Mouse (Mus musculus): ENCODE measurements around the gene Shoc2.

Gene Shoc2

GRCm38 (mm10) chr19:54014999-54015398, 70.9 kb downstream of the Shoc2 start:
- in situ Hi-C loops (cut with MboI; ENCODE audit: low sequenced_read_pairs), result no loop called here

GRCm38 (mm10) chr19:54015503-54015902, 71.4 kb downstream of the Shoc2 start:
- in situ Hi-C loops (cut with MboI; ENCODE audit: low sequenced_read_pairs), result no loop called here

- in situ Hi-C loops (cut with MboI; ENCODE audit: low sequenced_read_pairs), result no loop called here
These were observed 91.0 kb downstream of the Shoc2 start for GRCm38 (mm10) chr19:54035100-54035499.

DNA sequence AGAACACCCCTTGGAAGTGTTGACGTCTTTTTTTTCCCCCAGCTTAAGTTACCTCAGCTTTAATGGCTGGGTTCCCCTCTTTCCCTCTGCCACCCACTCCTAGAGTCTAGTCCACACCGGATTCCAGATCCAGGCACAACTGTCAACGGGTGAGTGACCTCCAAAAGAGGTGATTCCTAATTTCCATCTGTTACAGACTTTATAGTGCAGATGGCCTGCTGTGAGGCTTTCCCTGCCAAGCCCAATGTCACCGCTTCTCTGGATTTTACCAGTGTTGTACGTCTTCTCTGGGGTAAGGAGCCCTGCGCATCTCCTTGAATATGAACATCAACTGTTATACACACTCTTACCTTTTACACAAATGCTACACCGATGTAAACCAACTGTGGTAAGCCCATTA, 95.3 kb downstream of the Shoc2 start:
- in situ Hi-C loops (cut with MboI; ENCODE audit: low sequenced_read_pairs), result no loop called here

DNA sequence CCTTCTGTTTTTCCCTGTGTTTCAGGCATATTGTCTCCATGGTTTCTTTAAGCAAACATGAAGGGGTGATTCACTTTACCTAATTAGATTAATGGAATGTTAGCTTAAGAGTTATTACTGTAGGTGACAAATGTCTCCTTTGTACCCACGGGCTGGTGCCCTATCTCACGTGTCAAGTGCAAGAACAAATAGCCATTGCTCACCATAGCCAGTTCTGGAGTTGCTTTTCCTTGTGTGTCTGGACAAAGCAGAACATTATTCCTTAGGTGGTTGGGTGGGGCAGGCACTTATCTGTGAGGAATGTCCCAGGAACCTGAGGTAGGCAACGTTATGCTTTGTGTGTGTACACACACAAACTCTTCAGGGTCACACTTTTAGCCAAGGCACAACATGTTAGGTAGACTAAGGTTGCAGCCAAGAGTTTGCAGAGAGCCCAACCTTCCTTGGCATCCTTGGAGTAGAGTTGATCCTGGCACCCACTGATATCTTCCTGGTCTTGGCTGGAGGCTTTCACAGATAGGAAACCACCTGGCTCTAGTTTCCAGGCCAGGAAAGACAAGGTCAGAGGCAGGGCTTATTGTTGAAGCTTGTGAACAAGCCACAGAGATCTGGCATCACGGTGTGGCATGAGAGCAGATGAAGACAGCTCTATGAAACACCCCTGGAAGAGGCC, 96.4 kb downstream of the Shoc2 start:
- in situ Hi-C loops (cut with MboI; ENCODE audit: low sequenced_read_pairs), result no loop called here

DNA sequence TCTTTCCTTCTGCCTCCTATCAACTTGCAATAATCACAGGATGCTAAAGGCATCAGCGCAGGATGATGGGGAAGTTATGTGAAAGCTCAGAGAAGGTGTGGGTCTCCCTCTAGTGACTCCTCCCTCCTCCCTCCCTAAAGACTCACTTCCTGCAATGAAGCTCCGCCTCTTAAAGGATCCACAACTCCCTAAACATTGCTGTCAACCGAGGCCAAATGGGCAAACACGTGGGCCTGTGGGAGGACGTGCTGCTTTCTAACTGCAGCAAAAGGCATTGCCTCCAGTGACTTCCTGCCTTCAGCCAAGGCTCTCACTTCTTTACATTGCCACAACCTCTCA, 96.9 kb downstream of the Shoc2 start:
- in situ Hi-C loops (cut with MboI; ENCODE audit: low sequenced_read_pairs), result no loop called here

- in situ Hi-C loops (cut with MboI; ENCODE audit: low sequenced_read_pairs), result no loop called here
These were observed 99.7 kb downstream of the Shoc2 start, which contains the start of gene Adra2a for GRCm38 (mm10) chr19:54043851-54044250. Gene Adra2a, plus strand, starts transcription at chr19:54044151.

DNA sequence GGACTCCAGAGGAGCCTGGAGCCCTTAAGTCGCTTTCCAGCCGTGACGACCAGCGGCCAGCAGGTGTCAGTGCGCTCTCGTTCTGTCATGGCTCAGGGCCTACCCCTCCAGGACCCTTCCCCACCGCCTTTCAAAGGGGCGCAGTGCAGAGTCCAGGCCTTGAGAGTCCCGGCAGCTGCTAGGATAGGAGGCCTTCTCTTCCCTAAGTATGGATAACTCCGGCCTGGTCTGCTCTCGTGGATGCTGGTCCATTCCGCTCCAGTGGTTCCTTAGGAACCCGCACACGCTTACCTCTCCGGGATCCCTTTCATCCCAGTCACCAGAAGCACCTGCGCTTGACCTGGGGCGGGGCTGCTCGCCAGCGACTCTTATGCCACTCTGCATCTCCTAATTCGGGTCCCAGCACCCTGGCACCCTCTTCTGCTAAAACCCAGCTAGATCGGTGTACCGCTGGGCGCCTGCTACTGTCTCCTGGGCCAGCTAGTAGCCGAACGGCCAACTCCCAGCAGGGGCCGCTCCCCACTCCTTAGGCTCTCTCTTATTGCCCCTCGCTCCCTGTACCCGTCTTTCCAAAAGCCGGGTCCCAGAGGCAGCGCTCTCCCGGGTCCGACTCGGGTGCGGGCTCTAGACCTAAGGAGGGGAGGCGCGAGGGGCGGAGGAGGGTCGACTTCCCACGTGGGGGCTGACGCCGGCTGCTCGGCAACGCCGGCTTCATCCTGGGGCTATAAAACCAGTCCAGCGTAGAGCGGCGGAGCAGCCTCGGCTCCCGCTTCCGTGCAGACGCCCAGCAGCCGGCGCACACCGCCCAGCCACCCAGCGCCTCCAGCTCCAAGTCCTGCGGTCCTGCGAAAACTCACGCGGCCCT, 100.6 kb downstream of the Shoc2 start:
- in situ Hi-C loops (cut with MboI; ENCODE audit: low sequenced_read_pairs), result no loop called here

DNA sequence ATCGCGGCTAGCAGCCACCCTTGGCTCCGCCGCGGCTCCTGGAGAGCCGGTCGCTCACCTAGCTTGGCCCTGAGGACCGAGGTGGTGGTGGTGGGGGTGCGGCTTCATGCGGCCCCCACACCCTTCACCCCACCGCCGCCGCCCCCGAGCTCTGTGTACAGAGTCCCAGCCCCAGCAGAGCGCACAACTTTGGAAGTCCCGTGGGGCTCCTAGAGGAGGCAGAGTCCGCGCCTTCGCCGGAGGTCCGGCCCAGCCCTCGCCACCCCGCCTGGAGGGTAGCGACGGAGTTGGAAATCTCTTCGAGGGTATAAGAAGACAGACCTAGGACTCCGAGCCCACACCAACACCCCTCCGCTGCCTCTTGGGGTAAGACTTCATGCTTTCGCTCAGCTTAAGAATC, 101.3 kb downstream of the Shoc2 start:
- in situ Hi-C loops (cut with MboI; ENCODE audit: low sequenced_read_pairs), result no loop called here

GRCm38 (mm10) chr19:54045931-54046683, 102.0 kb downstream of the Shoc2 start:
- in situ Hi-C loops (cut with MboI; ENCODE audit: low sequenced_read_pairs), result no loop called here

GRCm38 (mm10) chr19:54046684-54047070, 102.6 kb downstream of the Shoc2 start:
- in situ Hi-C loops (cut with MboI; ENCODE audit: low sequenced_read_pairs), result no loop called here

GRCm38 (mm10) chr19:54047386-54048050, 103.4 kb downstream of the Shoc2 start:
- in situ Hi-C loops (cut with MboI; ENCODE audit: low sequenced_read_pairs), result no loop called here

DNA sequence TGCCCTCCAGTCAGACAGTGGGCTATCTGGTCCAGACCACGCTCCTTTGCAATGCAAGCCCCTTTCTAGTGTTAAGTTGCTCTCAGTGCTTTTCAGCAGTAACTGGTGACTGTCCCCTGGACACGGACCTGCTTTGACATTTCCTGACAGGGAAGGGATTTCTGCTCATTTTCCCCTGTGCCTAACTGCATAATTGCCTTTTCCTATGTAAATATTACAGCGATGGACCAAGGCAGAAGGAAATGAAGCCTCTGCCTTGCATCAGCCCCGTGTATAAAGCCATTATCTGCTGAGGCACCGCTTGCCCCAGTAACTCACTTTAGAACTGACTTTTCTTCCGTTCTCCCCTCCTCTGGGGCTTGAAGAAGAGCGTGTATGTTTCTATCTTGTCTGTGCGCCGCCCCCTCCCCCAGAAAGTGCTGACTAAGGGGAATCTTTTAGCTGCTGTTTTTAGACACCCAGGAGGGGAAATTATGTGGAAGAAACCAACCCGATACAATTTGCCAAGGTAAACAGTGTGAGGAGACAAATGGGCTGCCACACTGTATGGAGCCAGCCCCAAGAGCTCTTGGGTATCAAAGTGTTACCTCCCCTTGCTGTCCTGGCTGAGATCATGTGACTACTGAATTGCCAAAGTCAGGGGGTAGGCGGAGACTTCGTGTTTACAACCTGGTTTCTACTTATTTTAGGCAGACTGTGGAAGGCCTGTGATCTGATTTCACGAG, 104.2 kb downstream of the Shoc2 start:
- in situ Hi-C loops (cut with MboI; ENCODE audit: low sequenced_read_pairs), result no loop called here

GRCm38 (mm10) chr19:54051651-54052050, 107.5 kb downstream of the Shoc2 start:
- in situ Hi-C loops (cut with MboI; ENCODE audit: low sequenced_read_pairs), result no loop called here

DNA sequence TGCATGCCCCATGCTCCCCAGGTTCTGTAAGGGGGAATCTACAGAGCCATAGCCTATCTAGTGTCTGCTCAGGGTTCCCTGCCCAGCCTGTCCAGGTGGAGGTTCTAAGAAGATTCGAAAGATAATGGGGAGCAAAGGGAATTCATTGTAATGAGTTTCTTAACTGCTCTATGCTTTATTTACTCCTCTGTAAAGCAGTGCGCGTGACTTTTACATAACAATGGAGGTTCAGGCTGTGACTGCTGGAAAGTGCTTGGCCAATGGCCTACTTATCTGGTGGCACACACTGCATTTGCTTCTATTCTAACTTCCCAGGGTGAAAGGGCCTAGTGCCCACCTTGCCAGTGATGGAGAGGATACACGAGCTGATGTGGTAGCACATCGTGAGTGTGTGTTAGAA, 111.7 kb downstream of the Shoc2 start:
- in situ Hi-C loops (cut with MboI; ENCODE audit: low sequenced_read_pairs), result no loop called here

DNA sequence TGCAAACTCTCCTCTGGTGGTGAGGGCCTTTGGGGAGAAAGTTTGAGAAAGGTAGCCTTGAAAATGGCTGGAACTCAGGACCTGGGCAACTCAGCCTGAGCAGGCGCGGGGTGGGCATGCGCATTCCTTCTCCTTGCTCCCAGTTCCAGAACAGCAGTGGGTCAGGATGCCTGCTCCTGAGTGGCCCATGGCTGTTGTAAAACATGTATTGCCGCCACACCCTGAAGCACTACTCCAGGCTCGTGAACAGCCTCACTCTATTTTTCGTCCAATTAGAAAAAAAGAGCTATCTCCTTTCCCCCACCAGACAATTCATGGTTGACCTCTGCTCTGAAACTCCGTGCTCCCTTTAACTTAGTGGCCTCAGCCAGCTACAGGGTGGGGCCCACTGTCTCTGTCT, 124.3 kb downstream of the Shoc2 start:
- in situ Hi-C loops (cut with MboI; ENCODE audit: low sequenced_read_pairs), result no loop called here

DNA sequence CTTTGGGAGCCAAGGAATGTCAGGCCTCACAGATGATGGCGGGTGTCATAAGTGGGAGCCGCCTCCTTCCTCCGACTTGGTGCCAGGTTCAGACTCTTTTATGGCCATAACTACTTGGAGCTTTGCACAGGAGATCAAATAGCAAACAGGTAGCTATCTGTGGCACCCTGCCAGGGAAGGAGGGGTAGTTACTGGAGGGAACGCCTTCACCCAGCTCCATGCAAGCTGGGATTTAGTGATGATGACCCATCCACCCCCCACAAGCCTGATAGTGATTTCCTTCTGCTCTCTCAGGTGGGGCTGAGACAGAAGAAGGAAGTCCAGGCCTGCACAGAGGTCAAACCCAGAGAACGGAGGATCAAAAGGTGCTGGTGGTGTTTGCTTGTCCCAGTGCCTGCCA, 126.4 kb downstream of the Shoc2 start:
- in situ Hi-C loops (cut with MboI; ENCODE audit: low sequenced_read_pairs), result no loop called here

- in situ Hi-C loops (cut with MboI; ENCODE audit: low sequenced_read_pairs), result no loop called here
These were observed 128.2 kb downstream of the Shoc2 start for GRCm38 (mm10) chr19:54072233-54072800.

GRCm38 (mm10) chr19:54076362-54077349, 132.6 kb downstream of the Shoc2 start:
- in situ Hi-C loops (cut with MboI; ENCODE audit: low sequenced_read_pairs), result no loop called here
